Mouse (Mus musculus) liver, adult 2 months (tissue): ENCODE data around the gene Akr1a1. TPM values are rescaled to one million over a fixed set of nuclear protein-coding genes. Genes with fewer than 3 reads are reported as not detected.
A peak's percentile ranks its signal among the peaks of the same experiment; 100 is the strongest.
"Not testable (repeated sequence)": the region's sequence is repeated elsewhere in the genome, so short reads cannot be mapped to it uniquely, and the experiment has no call there.

Experiments
- DNase-seq: peaks from one replicate; pipeline ENCODE4 v3.0.0-alpha.2; 2011; ENCODE audit warnings: low read depth, low spot score; ENCODE audit errors: extremely low read depth
- H3K27ac ChIP-seq: fragments of 200-500 bp; replicated peaks from 2 replicates; pipeline ENCODE4 v1.5.1; 2012; ENCODE audit warnings: low read depth, mild to moderate bottlenecking, control low read depth, inconsistent platforms, low read length; ENCODE audit not compliant: insufficient read depth
- H3K27me3 ChIP-seq: fragments of 200-500 bp; 2 replicates; pipeline ENCODE4 v1.6.1; 2012; ENCODE audit warnings: mild to moderate bottlenecking, moderate library complexity, low read length, inconsistent platforms; ENCODE audit not compliant: control insufficient read depth, insufficient read depth
- H3K36me3 ChIP-seq: fragments of 200-500 bp; 2 replicates; pipeline ENCODE4 v1.6.1; 2012; ENCODE audit warnings: low read length, inconsistent platforms; ENCODE audit not compliant: control insufficient read depth, insufficient read depth
- H3K4me1 ChIP-seq: fragments of 200-500 bp; 2 replicates; pipeline ENCODE4 v1.6.1; 2011; ENCODE audit warnings: low read length; ENCODE audit not compliant: control insufficient read depth, insufficient read depth
- H3K4me3 ChIP-seq: fragments of 200-500 bp; 2 replicates; pipeline ENCODE4 v1.5.1; 2011; ENCODE audit warnings: low read depth, mild to moderate bottlenecking, control low read depth, low read length, moderate library complexity; ENCODE audit not compliant: insufficient read depth
- H3K79me2 ChIP-seq: fragments of 200-500 bp; 2 replicates; pipeline ENCODE4 v1.6.1; 2012; ENCODE audit warnings: inconsistent platforms, mild to moderate bottlenecking, low read length, moderate library complexity; ENCODE audit not compliant: control insufficient read depth, insufficient read depth
- H3K9ac ChIP-seq: fragments of 200-500 bp; 2 replicates; pipeline ENCODE4 v1.6.1; 2012; ENCODE audit warnings: low read depth, mild to moderate bottlenecking, control low read depth, inconsistent platforms, low read length
- CTCF ChIP-seq: fragments of 200-500 bp; IDR thresholded peaks from 2 replicates; pipeline ENCODE4 v1.5.1; 2011; ENCODE audit warnings: low read depth, low read length, control low read depth
- POLR2A ChIP-seq: fragments of 200-500 bp; IDR thresholded peaks from 2 replicates; pipeline ENCODE4 v1.6.1; 2011; ENCODE audit warnings: low read length, control low read depth; ENCODE audit not compliant: insufficient read depth; ENCODE audit errors: extremely low read depth
- WGBS: fragments of 180-500 bp; shearing (Covaris S2); methylation state at CpG from one replicate; pipeline ENCODE4 v1.1.7; 2018; 5-methylcytosine and 5-hydroxymethylcytosine counted together
- polyA plus RNA-seq: library from polyadenylated mRNA; depleted of rRNA; stranded (reverse); fragments of >200 nt; gene quantifications from 2 replicates; pipeline ENCODE4 v1.2.3, GENCODE M21; 2012
- total RNA-seq: library from RNA; depleted of rRNA; stranded (reverse); fragments of >200 nt; gene quantifications from 2 replicates; pipeline ENCODE4 v1.2.3, GENCODE M21; 2014

Akr1a1 gene
- total and polyA plus RNA-seq, 2 experiments, result 337 to 517 TPM

- Histone ChIP-seq H3K27ac (no peak overlapping the region), H3K9ac (no peak overlapping the region), H3K4me3 (no peak overlapping the region), H3K27me3 (no peaks in the 10 kb centered on the region), H3K4me1 (peaks cover 8% of the 10 kb centered on the region), H3K79me2 (no peaks in the 10 kb centered on the region), H3K36me3 (no peaks in the 10 kb centered on the region)
- peak; percentile 57 for DNase-seq
- WGBS, result 28% methylated on average over 5 of the region's 5 CpGs
- TF ChIP-seq CTCF, result no peak
- no peak for TF ChIP-seq POLR2A
Observed at GRCm38 (mm10) chr4:116679141-116679540, 27.7 kb upstream of the Akr1a1 start.

- Histone ChIP-seq H3K36me3 (no peaks in the 10 kb centered on the region), H3K27me3 (no peaks in the 10 kb centered on the region)
Observed at GRCm38 (mm10) chr4:116677808-116678207, 26.3 kb upstream of the Akr1a1 start.

DNA sequence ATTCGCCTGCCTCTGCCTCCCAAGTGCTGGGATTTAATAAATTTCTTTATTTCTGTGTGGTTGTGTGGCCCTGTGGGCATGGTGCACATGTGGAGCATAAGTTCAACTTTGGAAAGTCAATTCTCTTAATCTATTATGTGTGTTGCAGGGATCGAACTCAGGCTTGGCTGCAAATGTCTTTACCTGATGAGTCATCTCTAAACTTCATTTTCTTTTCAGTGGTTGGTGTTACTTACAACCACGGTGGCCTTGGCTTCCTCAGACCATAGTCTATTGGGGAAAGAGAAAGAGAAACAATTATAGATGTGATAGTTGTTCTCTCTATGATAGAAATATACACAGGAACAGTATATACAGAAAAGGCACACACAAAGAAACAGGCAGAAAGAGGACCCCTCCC lies 24.5 kb upstream of the Akr1a1 start:
- 69% methylated on average over 3 of the region's 3 CpGs for WGBS
- no peak for DNase-seq
- Histone ChIP-seq H3K9ac (no peak overlapping the region), H3K4me3 (no peak overlapping the region), H3K79me2 (no peaks in the 10 kb centered on the region), H3K4me1 (peaks cover 11% of the 10 kb centered on the region), H3K27me3 (no peaks in the 10 kb centered on the region), H3K36me3 (no peaks in the 10 kb centered on the region), H3K27ac (no peak overlapping the region)
- TF ChIP-seq CTCF, result no peak
- no peak for TF ChIP-seq POLR2A

More at GRCm38 (mm10) chr4:116677808-116678207, 26.3 kb upstream of the Akr1a1 start:
- DNase-seq, result no peak
- 100% methylated on average over 1 of the region's 1 CpGs for whole genome bisulfite sequencing
- peaks cover 8% of the 10 kb centered on the region for H3K4me1 ChIP-seq
- TF ChIP-seq POLR2A, result no peak
- TF ChIP-seq CTCF, result no peak
- H3K79me2 ChIP-seq, result no peaks in the 10 kb centered on the region
- no peak overlapping the region for H3K4me3 ChIP-seq
- H3K27ac ChIP-seq, result no peak overlapping the region
- no peak overlapping the region for H3K9ac ChIP-seq

- not testable (repeated sequence) for H3K79me2 ChIP-seq, H3K27me3 ChIP-seq, H3K36me3 ChIP-seq, H3K4me3 ChIP-seq, H3K9ac ChIP-seq, H3K27ac ChIP-seq, DNase-seq
- WGBS, result 63% methylated on average over 6 of the region's 6 CpGs
- H3K4me1 ChIP-seq, result peaks cover 11% of the 10 kb centered on the region
Observed at GRCm38 (mm10) chr4:116674761-116675160, 23.3 kb upstream of the Akr1a1 start.

DNA sequence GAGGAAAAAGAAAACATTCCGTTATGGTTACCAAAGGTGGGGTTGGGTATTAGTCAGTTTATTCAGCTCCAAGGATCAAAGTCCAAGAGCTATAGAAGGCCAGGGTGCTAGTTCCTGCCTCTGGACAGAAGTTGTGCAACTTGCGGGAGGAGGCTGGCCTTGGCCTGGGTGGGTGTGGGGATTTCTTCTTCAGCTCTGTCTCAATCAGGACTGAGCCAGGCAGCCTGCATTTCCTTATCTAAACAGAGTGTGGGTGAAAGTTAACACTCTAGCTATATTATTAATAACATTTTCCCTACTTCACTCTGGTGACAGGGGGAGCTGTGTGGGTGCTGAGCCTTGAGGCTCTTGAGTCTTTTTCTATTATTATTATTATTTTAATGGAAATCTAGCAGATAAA lies 21.3 kb upstream of the Akr1a1 start:
- Histone ChIP-seq H3K27ac (no peak overlapping the region), H3K9ac (no peak overlapping the region), H3K4me1 (peaks cover 14% of the 10 kb centered on the region), H3K79me2 (no peaks in the 10 kb centered on the region), H3K4me3 (no peak overlapping the region), H3K36me3 (no peaks in the 10 kb centered on the region), H3K27me3 (no peaks in the 10 kb centered on the region)
- TF ChIP-seq CTCF, result no peak
- no peak for TF ChIP-seq POLR2A
- 8% methylated on average over 2 of the region's 2 CpGs for WGBS
- DNase-seq, result peak; percentile 91

DNA sequence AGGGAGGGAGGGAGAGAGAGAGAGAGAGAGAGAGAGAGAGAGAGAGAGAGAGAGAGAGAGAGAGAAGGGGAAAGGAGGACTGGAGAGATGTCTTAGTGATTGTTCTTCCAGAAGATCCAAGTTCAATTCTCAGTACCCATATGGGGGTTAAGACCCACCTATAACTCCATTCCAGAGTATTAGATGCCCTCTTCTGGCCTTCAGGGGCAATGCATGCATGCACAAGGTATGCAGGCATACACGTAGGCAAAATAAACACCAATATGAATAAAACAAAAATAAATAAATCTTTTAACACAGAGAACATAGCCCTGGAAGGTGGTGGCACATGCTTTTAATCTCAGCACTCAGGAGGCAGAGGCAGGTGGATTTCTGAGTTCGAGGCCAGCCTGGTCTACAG lies 17.8 kb upstream of the Akr1a1 start:
- no peaks in the 10 kb centered on the region for H3K27me3 ChIP-seq
- no peak for DNase-seq
- H3K9ac ChIP-seq, result no peak overlapping the region
- no peaks in the 10 kb centered on the region for H3K79me2 ChIP-seq
- no peak overlapping the region for H3K4me3 ChIP-seq
- H3K27ac ChIP-seq, result no peak overlapping the region
- WGBS, result 59% methylated on average over 2 of the region's 2 CpGs
- peaks cover 11% of the 10 kb centered on the region for H3K4me1 ChIP-seq
- no peaks in the 10 kb centered on the region for H3K36me3 ChIP-seq
- TF ChIP-seq POLR2A, result no peak
- TF ChIP-seq CTCF, result peak; percentile 36; the same call in 1 of the 2 replicates
